Mouse (Mus musculus) heart, adult 18-20 months (tissue): ENCODE data around the gene Lrch3. TPM values are rescaled to one million over a fixed set of nuclear protein-coding genes. Genes with fewer than 3 reads are reported as not detected.
"Not testable (repeated sequence)": the region's sequence is repeated elsewhere in the genome, so short reads cannot be mapped to it uniquely, and the experiment has no call there.

Experiments used
- DNase-seq, 2 experiments: peaks; one replicate each; pipeline ENCODE4 v3.0.0; 2021 to 2022; ENCODE audit warnings: mixed read lengths in 1 of 2
- long read RNA-seq, 2 experiments: library from polyadenylated mRNA; stranded (forward); transcript quantifications; one replicate each; pipeline ENCODE4 v2.0.0; 2021
- total RNA-seq, 2 experiments: library from RNA; stranded (reverse); gene quantifications; 2 replicates each; pipeline ENCODE4 v1.2.3; 2021

Lrch3 gene
- total RNA-seq = 10 to 100 TPM; 19.9 to 21.4 TPM
- long read RNA-seq, experiment 1, partial matches to known transcripts = 3 of 12 reads
- long read RNA-seq, experiment 1, other reads (novel, unspliced or antisense) = 6 of 12 reads
- long read RNA-seq, experiment 2, partial matches to known transcripts = 0 of 6 reads
- long read RNA-seq, experiment 2, other reads (novel, unspliced or antisense) = 3 of 6 reads

- peak; percentile 96 to 97 for DNase-seq
Observed at GRCm38 (mm10) chr16:32913937-32914881, at the start of gene Lrch3. Gene Lrch3, plus strand, starts transcription at chr16:32914100.

GRCm38 (mm10) chr16:32865401-32865800, 48.5 kb upstream of the Lrch3 start:
- DNase-seq = no peak

DNA sequence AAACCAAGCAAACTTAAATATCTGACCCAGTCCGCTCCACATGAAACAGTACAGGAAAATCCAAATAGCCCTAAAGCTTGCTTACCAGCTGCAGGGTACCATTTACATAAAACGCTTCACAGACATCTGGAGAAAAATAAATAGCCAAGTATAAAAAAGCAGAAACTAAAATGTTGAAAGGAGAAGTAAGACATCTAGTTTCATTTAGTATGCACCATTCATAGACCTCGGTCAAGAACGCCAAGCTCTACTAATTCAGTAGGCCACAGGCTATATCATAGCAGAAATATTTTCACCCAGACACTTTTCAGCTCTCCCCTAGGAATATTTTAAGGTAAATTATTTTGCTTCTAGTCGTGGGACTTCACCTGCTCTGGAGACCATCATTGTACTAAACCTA, 47.2 kb upstream of the Lrch3 start:
- no peak for DNase-seq

- peak; percentile 96 to 97 for DNase-seq
Observed at GRCm38 (mm10) chr16:32867919-32868552, 45.9 kb upstream of the Lrch3 start.

GRCm38 (mm10) chr16:32870231-32870630, 43.7 kb upstream of the Lrch3 start:
- no peak for DNase-seq

DNA sequence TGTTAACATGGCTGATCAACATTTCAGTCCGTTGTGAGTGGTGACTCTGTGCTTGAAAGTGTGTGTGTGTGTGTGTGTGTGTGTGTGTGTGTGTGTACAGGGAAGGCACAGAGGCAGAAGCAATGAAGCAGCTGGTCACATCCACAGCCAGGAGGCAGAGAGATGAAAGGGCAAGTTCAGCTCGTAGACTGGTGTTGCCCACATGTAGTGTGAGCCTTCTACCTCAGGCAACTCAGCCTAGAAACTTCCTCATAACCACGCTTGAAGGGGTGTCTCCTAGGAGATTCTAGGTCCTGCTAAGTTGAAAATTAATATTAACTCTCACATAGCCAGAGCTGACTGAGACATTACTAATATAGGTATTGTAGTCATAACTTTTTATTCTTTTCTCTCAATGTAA, 40.5 kb upstream of the Lrch3 start:
- DNase-seq = no peak

DNA sequence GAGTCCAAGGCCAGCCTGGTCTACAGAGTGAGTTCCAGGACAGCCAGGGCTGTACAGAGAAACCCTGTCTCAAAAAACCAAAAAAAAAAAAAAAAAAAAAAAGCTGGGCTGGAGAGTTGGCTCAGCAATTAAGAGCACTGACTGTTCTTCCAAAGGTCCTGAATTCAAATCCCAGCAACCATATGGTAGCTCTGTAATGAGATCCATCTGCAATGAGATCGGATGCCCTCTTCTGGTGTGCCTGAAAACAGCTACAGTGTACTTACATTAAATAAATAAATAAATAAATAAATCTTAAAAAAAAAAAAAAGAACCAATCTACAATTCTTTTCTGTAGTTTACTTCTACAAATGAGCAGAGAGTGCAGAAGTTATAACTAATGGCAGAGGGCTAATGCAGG, 38.6 kb upstream of the Lrch3 start:
- DNase-seq = not testable (repeated sequence)

DNA sequence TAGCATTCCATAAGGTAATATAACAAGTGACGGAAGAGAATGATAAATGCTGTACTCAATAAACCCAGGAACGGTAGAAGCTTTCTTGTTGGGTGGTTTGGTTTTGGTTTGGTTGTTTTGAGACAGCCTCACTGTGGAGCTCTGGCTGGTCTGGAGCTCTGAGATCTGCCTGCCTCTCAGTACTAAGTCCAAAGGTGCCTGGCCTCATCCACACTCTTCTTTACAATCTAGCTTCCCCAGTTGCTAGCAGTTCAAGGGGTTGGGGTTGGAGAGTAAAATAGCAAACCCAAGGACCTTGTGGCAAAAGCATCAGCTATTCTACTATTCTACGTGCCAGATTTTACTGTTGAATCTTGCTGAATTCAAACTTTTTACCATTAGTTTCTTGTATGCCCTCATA, 38.1 kb upstream of the Lrch3 start:
- no peak for DNase-seq

- DNase-seq = no peak
Observed at GRCm38 (mm10) chr16:32876831-32877230, 37.1 kb upstream of the Lrch3 start.

- DNase-seq = peak; percentile 96 to 97
Observed at GRCm38 (mm10) chr16:32877343-32878156, 36.4 kb upstream of the Lrch3 start, which contains the start of the genes Fyttd1 and Rubcn. Gene Fyttd1, plus strand, starts transcription at chr16:32877500. Gene Rubcn, minus strand, starts transcription at chr16:32877766.

DNA sequence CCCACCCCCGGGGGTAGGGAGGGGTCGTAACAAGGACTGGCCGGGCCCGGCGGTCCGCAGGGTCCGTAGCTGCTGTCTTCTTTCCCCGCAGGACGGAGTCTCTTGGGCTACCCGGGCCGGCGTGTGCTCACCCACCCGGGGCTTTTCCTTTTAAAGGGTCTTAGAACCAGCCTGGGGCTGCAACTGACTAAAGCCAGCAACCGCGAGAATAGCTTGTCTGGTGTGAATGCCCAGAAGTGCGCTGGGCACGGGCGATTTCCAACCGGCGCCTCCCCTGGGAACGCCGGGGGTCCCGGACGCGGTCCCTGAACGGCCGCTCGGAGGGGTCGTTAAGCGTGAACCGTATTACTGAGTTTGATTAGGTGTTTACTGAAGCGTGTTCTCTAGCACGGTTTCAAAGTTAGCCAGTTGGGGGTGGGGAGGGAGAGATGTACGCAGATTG, 35.7 kb upstream of the Lrch3 start:
- peak in 1 of 2 experiments; percentile 47 for DNase-seq

- DNase-seq = no peak
Observed at GRCm38 (mm10) chr16:32878972-32879926, 34.7 kb upstream of the Lrch3 start.

DNA sequence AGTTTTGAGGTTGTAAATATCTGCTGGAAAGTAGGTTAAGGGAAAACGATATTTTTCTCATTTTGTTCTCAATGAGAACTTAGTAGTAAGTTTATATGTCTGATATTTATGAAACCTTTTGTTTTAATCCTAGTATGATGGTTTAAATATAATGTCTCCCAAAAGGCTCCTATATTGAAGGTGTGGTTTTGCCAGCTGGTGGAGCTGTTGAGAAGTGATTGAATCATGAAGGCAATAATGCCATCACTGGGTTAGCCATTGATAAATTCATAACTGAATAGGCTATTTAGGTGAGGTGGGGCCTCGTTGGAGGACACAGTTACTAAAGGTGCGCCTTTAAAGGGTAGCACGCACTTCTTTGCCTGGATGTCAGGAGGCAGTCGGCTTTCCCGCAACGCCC, 32.4 kb upstream of the Lrch3 start:
- no peak for DNase-seq

- DNase-seq = no peak
Observed at GRCm38 (mm10) chr16:32887996-32888395, 25.9 kb upstream of the Lrch3 start.

GRCm38 (mm10) chr16:32889881-32890280, 24.0 kb upstream of the Lrch3 start:
- DNase-seq = no peak

GRCm38 (mm10) chr16:32896126-32896525, 17.8 kb upstream of the Lrch3 start:
- no peak for DNase-seq

DNA sequence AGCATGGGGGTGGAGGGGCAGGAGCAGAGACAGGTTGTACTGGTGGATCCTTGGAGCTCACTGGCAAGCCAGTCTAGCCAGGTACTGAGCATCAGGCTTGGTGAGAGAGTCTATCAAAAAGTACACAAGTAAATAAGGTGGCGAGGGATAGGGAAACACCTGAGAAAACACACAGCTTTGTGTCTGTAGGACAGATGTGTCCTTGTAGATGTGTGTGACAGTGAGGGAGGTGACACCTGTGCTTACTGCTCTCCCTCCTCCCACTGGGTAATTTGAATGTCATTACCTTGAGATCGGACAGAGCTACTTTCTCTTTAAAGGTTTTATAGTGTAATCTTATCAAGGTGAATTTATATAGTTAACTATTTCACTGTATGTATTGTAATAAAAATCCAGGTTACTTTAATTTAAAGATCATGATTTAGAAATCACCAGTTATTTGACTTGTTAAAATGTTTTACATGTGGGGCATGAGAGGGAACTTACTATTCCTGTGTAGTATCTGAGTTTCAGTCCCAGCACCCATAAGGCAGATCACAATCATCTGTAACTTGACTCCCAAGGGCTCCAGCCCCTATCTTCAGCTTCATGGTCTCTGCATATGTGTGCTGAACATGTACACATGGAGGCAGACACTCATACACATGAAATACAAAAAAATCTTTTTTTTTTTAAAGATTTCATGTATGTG, 12.4 kb upstream of the Lrch3 start:
- DNase-seq = no peak

DNA sequence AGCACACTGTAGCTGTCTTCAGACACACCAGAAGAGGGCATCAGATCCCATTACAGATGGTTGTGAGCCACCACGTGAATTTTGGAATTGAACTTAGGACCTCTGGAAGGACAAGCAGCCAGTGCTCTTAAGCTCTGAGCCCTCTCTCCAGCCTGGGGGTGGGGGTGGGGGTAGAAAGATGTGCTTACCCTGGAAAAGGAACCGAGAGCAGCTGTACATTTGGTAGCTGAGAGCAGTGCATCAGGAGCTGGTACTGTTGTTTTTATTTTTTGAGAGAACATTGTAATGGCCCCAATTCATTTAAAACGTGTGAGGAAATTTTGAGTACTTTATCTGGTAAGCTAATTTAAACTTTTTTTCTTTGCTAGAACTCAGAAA, 11.9 kb upstream of the Lrch3 start:
- no peak for DNase-seq

DNA sequence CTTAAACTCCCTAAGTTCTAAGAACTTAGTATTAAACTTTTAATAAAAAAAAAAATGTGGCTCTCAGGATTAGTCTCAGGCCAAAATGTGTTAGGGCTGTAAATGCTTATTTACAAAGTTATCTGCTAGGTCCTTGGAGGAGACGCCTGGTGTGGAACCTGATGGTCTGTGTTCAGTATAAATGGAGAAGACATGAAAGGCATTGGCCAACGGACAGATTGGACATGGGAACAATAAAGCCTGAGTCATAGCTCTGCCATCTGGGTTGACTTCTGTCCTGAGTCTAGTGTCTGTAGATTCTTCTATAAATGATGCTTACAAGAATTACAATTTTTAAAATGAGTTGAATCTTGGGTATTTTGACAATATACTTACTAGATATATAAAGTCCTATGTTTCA, 7.7 kb upstream of the Lrch3 start:
- DNase-seq = no peak

- DNase-seq = peak in 1 of 2 experiments; percentile 10
Observed at GRCm38 (mm10) chr16:32906727-32907126, 7.2 kb upstream of the Lrch3 start.
